Mouse (Mus musculus): ENCODE data around the gene Pprc1.
A peak's percentile ranks its signal among the peaks of the same experiment; 100 is the strongest.

Gene Pprc1

GRCm38 (mm10) chr19:46043380-46043779 lies 1.3 kb upstream of the Pprc1 start:
- no peak for TF ChIP-seq CTCF (conservative IDR thresholded peaks at IDR 0.05; ENCODE audit: low read length)
- no peak for TF ChIP-seq POU5F1 (IDR thresholded peaks at IDR 0.05; ENCODE audit: borderline replicate concordance, low read length)
- no peak for TF ChIP-seq NANOG (IDR thresholded peaks at IDR 0.05; ENCODE audit: borderline replicate concordance, low read length)
- peaks cover 75% of the 10 kb centered on the region for H3K4me1 ChIP-seq (replicated peaks; ENCODE audit: low read depth, low read length)

GRCm38 (mm10) chr19:46044993-46045695 lies 458 bp downstream of the Pprc1 start, which contains the start of gene Ldb1:
TSS of gene Ldb1 (minus strand) at chr19:46045214.
- TF ChIP-seq NANOG (IDR thresholded peaks at IDR 0.05; ENCODE audit: borderline replicate concordance, low read length) (no peak), CTCF (conservative IDR thresholded peaks at IDR 0.05; ENCODE audit: low read length) (no peak), POU5F1 (IDR thresholded peaks at IDR 0.05; ENCODE audit: borderline replicate concordance, low read length) (no peak)
- Histone ChIP-seq H3K9me3 (ENCODE audit: low read length) (no peaks in the 10 kb centered on the region), H3K27me3 (ENCODE audit: insufficient read depth, low read length) (no peaks in the 10 kb centered on the region), H3K36me3 (ENCODE audit: insufficient read depth, low read length) (peaks cover 10% of the 10 kb centered on the region), H3K4me3 (replicated peaks; ENCODE audit: low read length) (peak within 1 kb of the TSS; percentile 91), H3K4me1 (replicated peaks; ENCODE audit: low read depth, low read length) (peaks cover 76% of the 10 kb centered on the region)

More at GRCm38 (mm10) chr19:46043380-46043779, 1.3 kb upstream of the Pprc1 start:
- Histone ChIP-seq H3K4me3 (replicated peaks; ENCODE audit: low read length) (peak overlapping the region; percentile 91), H3K27me3 (ENCODE audit: insufficient read depth, low read length) (no peaks in the 10 kb centered on the region), H3K9me3 (ENCODE audit: low read length) (no peaks in the 10 kb centered on the region), H3K36me3 (ENCODE audit: insufficient read depth, low read length) (peaks cover 10% of the 10 kb centered on the region)

- Histone ChIP-seq H3K9me3 (ENCODE audit: low read length) (no peaks in the 10 kb centered on the region), H3K36me3 (ENCODE audit: insufficient read depth, low read length) (peaks cover 10% of the 10 kb centered on the region), H3K27me3 (ENCODE audit: insufficient read depth, low read length) (no peaks in the 10 kb centered on the region), H3K4me1 (replicated peaks; ENCODE audit: low read depth, low read length) (peaks cover 75% of the 10 kb centered on the region), H3K4me3 (replicated peaks; ENCODE audit: low read length) (peak overlapping the region; percentile 91)
- no peak for TF ChIP-seq POU5F1 (IDR thresholded peaks at IDR 0.05; ENCODE audit: borderline replicate concordance, low read length)
- no peak for TF ChIP-seq NANOG (IDR thresholded peaks at IDR 0.05; ENCODE audit: borderline replicate concordance, low read length)
- TF ChIP-seq CTCF (conservative IDR thresholded peaks at IDR 0.05; ENCODE audit: low read length) = no peak
Observed at GRCm38 (mm10) chr19:46045696-46046311, 1.1 kb downstream of the Pprc1 start.

- Histone ChIP-seq H3K9me3 (ENCODE audit: low read length) (no peaks in the 10 kb centered on the region), H3K36me3 (ENCODE audit: insufficient read depth, low read length) (peaks cover 2% of the 10 kb centered on the region), H3K4me1 (replicated peaks; ENCODE audit: low read depth, low read length) (peaks cover 66% of the 10 kb centered on the region), H3K27me3 (ENCODE audit: insufficient read depth, low read length) (no peaks in the 10 kb centered on the region), H3K4me3 (replicated peaks; ENCODE audit: low read length) (peak overlapping the region; percentile 91)
- TF ChIP-seq NANOG (IDR thresholded peaks at IDR 0.05; ENCODE audit: borderline replicate concordance, low read length) = no peak
- TF ChIP-seq CTCF (conservative IDR thresholded peaks at IDR 0.05; ENCODE audit: low read length) = 0 out of 2 replicates have a peak, but pooled peaks have one; percentile 8
- no peak for TF ChIP-seq POU5F1 (IDR thresholded peaks at IDR 0.05; ENCODE audit: borderline replicate concordance, low read length)
Observed at GRCm38 (mm10) chr19:46046621-46047025, 1.9 kb downstream of the Pprc1 start.

- peak overlapping the region; percentile 91 for H3K4me3 ChIP-seq (replicated peaks; ENCODE audit: low read length)
Observed at GRCm38 (mm10) chr19:46047426-46047825, 2.7 kb downstream of the Pprc1 start.

GRCm38 (mm10) chr19:46049129-46049528 lies 4.4 kb downstream of the Pprc1 start:
- Histone ChIP-seq H3K4me3 (replicated peaks; ENCODE audit: low read length) (no peak overlapping the region), H3K9me3 (ENCODE audit: low read length) (no peaks in the 10 kb centered on the region), H3K27me3 (ENCODE audit: insufficient read depth, low read length) (no peaks in the 10 kb centered on the region), H3K36me3 (ENCODE audit: insufficient read depth, low read length) (no peaks in the 10 kb centered on the region), H3K4me1 (replicated peaks; ENCODE audit: low read depth, low read length) (peaks cover 43% of the 10 kb centered on the region)
- TF ChIP-seq CTCF (conservative IDR thresholded peaks at IDR 0.05; ENCODE audit: low read length) = no peak
- TF ChIP-seq NANOG (IDR thresholded peaks at IDR 0.05; ENCODE audit: borderline replicate concordance, low read length) = no peak; the same call in 1 of the 2 replicates
- no peak for TF ChIP-seq POU5F1 (IDR thresholded peaks at IDR 0.05; ENCODE audit: borderline replicate concordance, low read length)

More at GRCm38 (mm10) chr19:46047426-46047825, 2.7 kb downstream of the Pprc1 start:
- TF ChIP-seq NANOG (IDR thresholded peaks at IDR 0.05; ENCODE audit: borderline replicate concordance, low read length) = no peak
- no peak for TF ChIP-seq POU5F1 (IDR thresholded peaks at IDR 0.05; ENCODE audit: borderline replicate concordance, low read length)
- no peak for TF ChIP-seq CTCF (conservative IDR thresholded peaks at IDR 0.05; ENCODE audit: low read length)
- no peaks in the 10 kb centered on the region for H3K36me3 ChIP-seq (ENCODE audit: insufficient read depth, low read length)
- H3K27me3 ChIP-seq (ENCODE audit: insufficient read depth, low read length) = no peaks in the 10 kb centered on the region
- H3K9me3 ChIP-seq (ENCODE audit: low read length) = no peaks in the 10 kb centered on the region
- H3K4me1 ChIP-seq (replicated peaks; ENCODE audit: low read depth, low read length) = peaks cover 60% of the 10 kb centered on the region

GRCm38 (mm10) chr19:46050462-46050861 lies 5.8 kb downstream of the Pprc1 start:
- no peaks in the 10 kb centered on the region for H3K9me3 ChIP-seq (ENCODE audit: low read length)
- H3K27me3 ChIP-seq (ENCODE audit: insufficient read depth, low read length) = no peaks in the 10 kb centered on the region
- TF ChIP-seq NANOG (IDR thresholded peaks at IDR 0.05; ENCODE audit: borderline replicate concordance, low read length) (no peak), POU5F1 (IDR thresholded peaks at IDR 0.05; ENCODE audit: borderline replicate concordance, low read length) (no peak), CTCF (conservative IDR thresholded peaks at IDR 0.05; ENCODE audit: low read length) (no peak)
- H3K36me3 ChIP-seq (ENCODE audit: insufficient read depth, low read length) = no peaks in the 10 kb centered on the region
- H3K4me1 ChIP-seq (replicated peaks; ENCODE audit: low read depth, low read length) = peaks cover 41% of the 10 kb centered on the region
- no peak overlapping the region for H3K4me3 ChIP-seq (replicated peaks; ENCODE audit: low read length)

- peaks cover 28% of the 10 kb centered on the region for H3K36me3 ChIP-seq (ENCODE audit: insufficient read depth, low read length)
- peaks cover 34% of the 10 kb centered on the region for H3K4me1 ChIP-seq (replicated peaks; ENCODE audit: low read depth, low read length)
- no peaks in the 10 kb centered on the region for H3K9me3 ChIP-seq (ENCODE audit: low read length)
- H3K4me3 ChIP-seq (replicated peaks; ENCODE audit: low read length) = peak overlapping the region; percentile 100
- H3K27me3 ChIP-seq (ENCODE audit: insufficient read depth, low read length) = no peaks in the 10 kb centered on the region
- no peak for TF ChIP-seq POU5F1 (IDR thresholded peaks at IDR 0.05; ENCODE audit: borderline replicate concordance, low read length)
- 0 out of 2 replicates have a peak, but pooled peaks have one; percentile 4 for TF ChIP-seq CTCF (conservative IDR thresholded peaks at IDR 0.05; ENCODE audit: low read length)
Observed at GRCm38 (mm10) chr19:46055752-46056387, 11.2 kb downstream of the Pprc1 start.

All from E14TG2a.4 (cell line).